Mouse (Mus musculus) sigmoid colon, adult 10 weeks (tissue): ENCODE data around the gene Dcst1. TPM values are rescaled to one million over a fixed set of nuclear protein-coding genes. Genes with fewer than 3 reads are reported as not detected.

Source experiments
- polyA plus RNA-seq: library from polyadenylated mRNA; stranded (reverse); fragments of 350-450 nt; fragmentation: Illumina TruSeq; extraction: RNeasy Lipid Tissue Mini Kit (QIAGEN cat#74804); gene quantifications from one replicate; pipeline ENCODE4 v1.2.3, GENCODE M21; 2014; ENCODE audit warnings: low read depth, low replicate concordance

Gene Dcst1
- 0.35 TPM for polyA plus RNA-seq

DNA sequence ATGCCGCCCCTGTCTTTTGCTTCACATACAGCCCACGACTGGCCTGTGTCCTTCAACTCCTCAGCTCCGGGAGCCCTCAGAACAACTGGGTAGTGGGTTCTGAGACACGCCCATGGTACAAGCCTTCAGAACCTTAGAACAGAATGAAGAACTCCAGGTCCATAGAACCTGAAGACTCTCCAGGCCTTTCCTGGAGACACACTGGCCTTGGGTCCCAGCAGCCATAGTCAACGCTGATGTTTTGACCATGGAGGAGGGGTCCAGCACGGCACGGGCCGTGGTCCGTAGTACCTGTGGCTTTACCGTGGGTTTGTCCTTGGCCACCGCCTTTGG is at the start of gene Dcst1:
Gene Dcst1, minus strand, starts transcription at position 101 of the 333 bp plus-strand sequence.

DNA sequence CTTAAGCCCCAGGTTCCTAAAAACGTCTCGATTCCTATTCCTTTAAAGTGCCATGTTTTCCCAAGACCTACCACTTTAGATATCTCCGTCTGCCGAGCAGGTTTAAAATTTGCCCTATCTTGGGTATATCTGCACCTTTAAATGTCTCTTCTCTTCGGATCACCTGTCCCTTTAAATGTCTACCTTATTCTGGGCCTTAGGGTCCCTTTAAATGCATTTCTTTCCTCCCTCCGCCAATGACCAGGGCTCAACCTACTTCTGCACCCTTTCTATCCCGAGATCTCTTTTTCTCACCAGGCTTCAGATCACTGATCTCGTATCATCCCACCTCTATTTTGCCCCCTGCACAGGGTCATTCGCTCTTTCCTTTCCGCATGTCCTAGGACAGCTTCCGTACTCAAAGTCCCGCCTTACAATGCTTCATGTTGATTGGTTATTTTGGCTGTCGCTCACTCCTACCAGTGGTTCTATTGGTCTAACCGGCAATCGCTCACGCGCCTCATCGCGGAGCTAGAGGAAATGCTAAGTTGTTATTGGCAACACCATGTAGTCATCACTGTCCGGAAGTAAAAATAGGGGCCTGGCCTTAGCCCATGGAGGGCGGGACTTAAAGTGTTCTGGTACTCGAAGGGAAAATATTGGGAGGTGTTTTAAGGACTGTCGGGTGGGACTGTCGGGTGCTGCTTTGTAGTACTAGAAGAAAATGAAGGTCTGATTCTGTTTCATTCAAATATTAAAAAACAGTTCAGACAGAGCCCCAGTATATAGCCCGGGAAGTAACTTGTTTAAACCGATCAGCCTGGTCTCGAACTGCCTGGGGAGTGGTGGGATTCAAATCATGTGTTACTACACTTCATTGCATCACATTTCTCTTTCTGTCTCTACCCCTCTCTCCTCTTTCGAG is 46.7 kb upstream of the Dcst1 start, which contains the start of gene Flad1:
Gene Flad1, minus strand, starts transcription at position 381 of the 904 bp plus-strand sequence.

DNA sequence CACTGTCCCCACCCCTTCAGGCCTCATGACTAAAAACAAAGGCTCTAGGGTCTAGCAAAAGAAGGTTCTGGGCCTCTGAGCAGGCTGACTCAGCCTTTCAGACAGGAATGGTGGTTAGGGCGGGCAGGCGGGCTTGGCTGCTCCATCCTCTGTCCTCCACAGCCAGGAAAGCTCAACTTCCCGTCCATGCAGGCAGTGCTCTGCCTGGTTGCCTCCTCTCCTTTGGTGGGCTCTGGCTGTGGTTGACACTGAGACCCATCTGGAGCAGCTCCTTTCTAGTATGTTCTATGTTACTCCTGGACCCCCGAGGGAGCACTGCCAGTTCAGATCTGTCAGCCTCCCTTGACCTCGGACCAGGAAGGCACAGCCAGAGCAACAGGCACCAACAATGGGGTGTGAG is 37.6 kb upstream of the Dcst1 start, which contains the start of gene Lenep:
Gene Lenep, minus strand, starts transcription at position 101 of the 400 bp plus-strand sequence.

DNA sequence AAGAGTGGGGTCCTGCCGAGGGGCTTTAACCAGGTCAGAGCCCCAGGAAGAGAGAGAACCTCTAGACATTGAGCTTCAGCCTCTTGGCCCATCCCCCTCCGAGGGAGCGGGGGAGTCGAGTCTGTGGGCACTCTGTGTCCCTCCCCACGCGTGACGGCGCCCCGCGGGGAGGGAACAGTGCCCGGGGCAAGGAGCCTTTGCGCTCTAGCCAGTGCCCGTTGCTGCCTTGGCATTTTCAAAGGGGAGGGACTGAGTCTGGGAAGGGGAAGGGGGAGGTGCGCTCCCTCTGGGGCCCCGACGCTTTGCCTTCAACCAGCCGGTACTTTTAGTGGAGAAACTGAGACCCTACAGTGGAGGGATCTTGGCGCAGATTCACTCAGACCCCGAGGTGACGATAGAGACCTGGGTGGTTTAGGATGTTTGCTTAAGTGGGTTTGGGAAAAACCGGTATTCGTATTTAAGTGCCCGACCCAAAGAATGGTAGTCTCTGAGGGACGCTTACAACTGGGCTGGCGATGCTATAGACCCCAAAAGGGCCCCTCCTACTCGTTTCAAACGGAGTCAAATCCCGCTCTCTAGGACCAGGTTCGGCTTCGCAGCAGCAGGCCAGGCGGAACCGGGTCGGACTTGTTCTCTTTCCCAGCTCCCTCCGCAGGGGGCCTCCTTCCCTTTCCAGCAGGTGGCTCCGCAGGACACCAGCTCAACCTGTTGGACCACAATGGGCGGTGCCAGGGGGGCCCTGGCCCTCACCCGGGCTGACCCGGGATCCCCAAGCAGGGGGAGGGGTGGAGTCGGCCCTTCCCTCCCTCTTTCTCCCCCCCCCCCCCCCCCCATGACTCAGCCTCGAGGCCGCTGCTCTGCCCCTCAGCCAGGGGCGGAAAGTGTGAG is 29.2 kb upstream of the Dcst1 start, which contains the start of gene Zbtb7b:
Gene Zbtb7b, minus strand, starts transcription at position 771 of the 888 bp plus-strand sequence.

DNA sequence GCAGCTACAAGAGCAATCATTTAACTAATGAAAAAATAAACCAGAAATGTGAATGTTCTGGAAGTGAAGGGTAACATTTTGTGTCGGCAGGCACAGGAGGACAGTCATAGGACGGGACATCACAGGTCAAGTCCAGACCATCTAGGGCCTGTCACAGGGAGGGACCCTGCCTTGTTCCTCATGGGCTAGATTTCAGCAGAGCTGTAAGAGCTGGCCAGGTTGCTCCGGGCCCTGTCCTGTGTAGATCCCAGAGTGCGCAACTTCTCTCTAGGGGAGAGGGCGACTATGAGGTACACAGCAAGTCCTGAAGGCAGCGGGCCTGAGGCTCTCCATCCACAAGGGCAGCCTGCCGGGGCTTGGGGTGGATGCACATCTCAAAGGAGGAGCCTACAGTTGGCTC is 3.4 kb downstream of the Dcst1 start, which contains the start of gene Dcst2:
Gene Dcst2, plus strand, starts transcription at position 301 of the 400 bp plus-strand sequence.

DNA sequence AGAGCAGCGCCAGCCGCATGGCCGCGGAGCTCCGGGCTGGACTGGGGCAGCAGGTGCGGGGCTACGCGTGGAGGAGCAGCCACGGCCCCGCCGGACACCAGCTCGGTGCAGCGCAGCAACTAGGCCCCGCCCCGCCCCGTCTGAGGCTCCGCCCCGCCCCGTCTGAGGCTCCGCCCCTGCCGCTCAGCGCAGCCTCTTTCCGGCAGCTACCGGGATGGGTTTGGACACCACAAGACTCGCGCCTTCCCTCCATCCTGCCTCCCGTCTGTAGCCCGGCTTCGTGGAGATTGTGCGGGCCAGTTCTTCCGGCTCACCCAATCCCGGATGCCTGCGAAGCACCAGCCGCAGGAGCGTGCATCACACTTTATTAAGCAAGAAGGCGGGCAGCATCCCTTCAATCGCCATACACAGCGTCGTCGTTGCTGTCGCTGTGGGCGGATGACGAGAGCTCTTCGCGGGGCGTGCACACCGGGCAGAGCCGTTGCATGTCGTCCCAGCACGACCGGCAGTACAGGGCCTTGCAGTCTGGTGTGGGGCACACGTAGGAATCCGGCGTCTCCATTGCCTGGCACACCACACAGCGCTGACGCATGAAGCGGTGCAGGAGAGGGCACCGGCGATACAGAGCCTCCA is 15.1 kb downstream of the Dcst1 start, which contains the start of gene Adam15:
Gene Adam15, minus strand, starts transcription at position 128 of the 633 bp plus-strand sequence.

DNA sequence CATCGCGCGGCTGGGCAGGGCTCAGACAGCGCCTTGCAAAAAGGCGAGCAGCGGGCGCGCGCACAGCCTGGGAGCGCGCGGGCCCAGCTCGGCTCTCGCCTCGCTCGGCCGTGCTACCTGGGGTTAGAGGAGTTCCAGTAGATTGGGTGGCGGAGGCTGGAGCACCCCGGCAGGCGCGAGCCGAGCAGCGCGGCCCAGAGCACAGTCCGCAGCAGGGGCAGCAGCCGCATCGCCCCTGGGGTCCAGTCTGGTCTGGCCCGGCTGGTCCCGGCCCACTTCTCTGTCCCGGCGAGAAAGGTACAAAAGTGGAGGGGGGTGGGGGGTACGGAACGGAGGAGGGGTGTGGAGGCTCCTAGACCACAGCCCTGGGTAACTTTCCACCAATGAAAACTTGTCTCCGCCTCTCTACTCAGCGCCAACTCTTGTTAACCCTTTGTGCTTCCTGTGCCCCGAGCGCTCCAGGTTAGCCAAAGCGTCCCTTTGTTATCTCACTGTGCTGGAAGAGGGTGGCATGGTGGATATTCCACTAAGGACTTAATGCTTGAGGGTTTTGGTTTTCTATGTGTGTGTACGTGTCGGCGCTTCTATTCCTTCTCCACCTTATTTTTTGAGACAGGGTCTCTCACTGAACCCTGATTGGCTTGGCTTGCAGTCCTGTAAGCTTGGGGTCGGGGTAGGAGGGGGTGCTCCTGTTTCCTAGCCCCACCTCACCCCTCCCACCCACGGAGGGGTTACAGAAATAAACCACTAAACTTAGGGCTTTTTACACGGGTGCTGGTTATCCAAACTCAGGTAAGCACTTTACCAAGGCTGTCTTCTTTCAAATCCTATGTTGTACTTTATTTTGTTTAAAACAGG is 27.1 kb downstream of the Dcst1 start, which contains the start of gene Efna4:
Gene Efna4, minus strand, starts transcription at position 308 of the 858 bp plus-strand sequence.

DNA sequence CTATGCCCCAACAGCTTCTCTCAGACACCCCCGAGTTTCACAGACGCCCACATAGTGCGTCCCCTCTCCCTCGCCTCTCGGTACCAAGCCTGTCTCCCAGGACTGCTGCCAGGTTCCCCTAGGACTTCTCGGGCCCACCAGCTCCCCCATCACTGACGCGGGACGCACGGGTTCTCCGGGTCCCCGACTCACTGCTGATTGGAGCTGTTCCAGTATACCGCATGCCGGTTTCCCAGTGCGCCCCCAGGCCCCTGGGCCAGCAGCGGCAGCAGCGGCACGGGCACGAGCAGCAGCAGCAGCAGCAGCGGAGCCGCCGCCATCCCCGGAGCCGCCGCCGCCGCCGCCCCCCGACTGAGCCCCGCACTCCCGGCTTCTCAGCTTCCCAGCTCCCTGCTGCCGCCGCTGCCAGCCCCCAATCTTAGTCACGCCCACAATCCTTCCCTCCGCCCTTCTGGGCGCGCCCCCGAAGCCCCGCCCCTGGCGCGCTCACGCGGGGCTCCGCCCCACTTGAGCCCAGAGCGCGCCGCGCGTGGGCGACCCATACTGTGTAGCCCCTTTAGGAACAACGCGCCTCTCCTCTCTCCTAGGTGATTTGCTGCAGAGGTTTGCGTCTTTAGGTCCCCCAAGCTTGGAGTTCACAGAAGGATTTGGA is 42.4 kb downstream of the Dcst1 start, which contains the start of gene Efna3:
Gene Efna3, minus strand, starts transcription at position 452 of the 652 bp plus-strand sequence.

Other genes starting within 250 kb of the Dcst1 start
- 22.4 TPM for gene Pklr, start 229.1 kb downstream of the Dcst1 start, polyA plus RNA-seq
- not detected for gene Hcn3, start 205.1 kb downstream of the Dcst1 start, polyA plus RNA-seq
- gene Clk2, start 200.5 kb downstream of the Dcst1 start, polyA plus RNA-seq: 19.0 TPM
- 10.6 TPM for gene Scamp3, start 187.8 kb downstream of the Dcst1 start, polyA plus RNA-seq
- gene Fam189b, start 182.1 kb downstream of the Dcst1 start, polyA plus RNA-seq: 0.76 TPM
- gene Gba, start 162.3 kb downstream of the Dcst1 start, polyA plus RNA-seq: 16.0 TPM
- gene Thbs3, start 150.1 kb downstream of the Dcst1 start, polyA plus RNA-seq: 1.5 TPM
- gene Mtx1, start 138.2 kb downstream of the Dcst1 start, polyA plus RNA-seq: 29.7 TPM
- 5.0 TPM for gene Muc1, start 136.2 kb downstream of the Dcst1 start, polyA plus RNA-seq
- gene Krtcap2, start 119.3 kb downstream of the Dcst1 start, polyA plus RNA-seq: 24.4 TPM
- gene Trim46, start 118.9 kb downstream of the Dcst1 start, polyA plus RNA-seq: 0.19 TPM
- gene Dpm3, start 105.9 kb downstream of the Dcst1 start, polyA plus RNA-seq: not detected
- 38.2 TPM for gene Slc50a1, start 94.7 kb downstream of the Dcst1 start, polyA plus RNA-seq
- gene Efna1, start 84.1 kb downstream of the Dcst1 start, polyA plus RNA-seq: 20.5 TPM
- not detected for gene Efna3, start 42.3 kb downstream of the Dcst1 start, polyA plus RNA-seq
- not detected for gene Efna4, start 27.2 kb downstream of the Dcst1 start, polyA plus RNA-seq
- 14.9 TPM for gene Adam15, start 15.3 kb downstream of the Dcst1 start, polyA plus RNA-seq
- gene Dcst2, start 3.3 kb downstream of the Dcst1 start, polyA plus RNA-seq: not detected
- gene Zbtb7b, start 29.5 kb upstream of the Dcst1 start, polyA plus RNA-seq: 11.5 TPM
- 2.4 TPM for gene Lenep, start 37.5 kb upstream of the Dcst1 start, polyA plus RNA-seq
- 1.6 TPM for gene Flad1, start 46.6 kb upstream of the Dcst1 start, polyA plus RNA-seq
- gene Cks1b, start 53.1 kb upstream of the Dcst1 start, polyA plus RNA-seq: 3.3 TPM
- 33.2 TPM for gene Shc1, start 53.2 kb upstream of the Dcst1 start, polyA plus RNA-seq
- gene Pygo2, start 65.0 kb upstream of the Dcst1 start, polyA plus RNA-seq: 7.7 TPM
- gene Pbxip1, start 71.5 kb upstream of the Dcst1 start, polyA plus RNA-seq: 23.5 TPM
- 1.9 TPM for gene Pmvk, start 89.3 kb upstream of the Dcst1 start, polyA plus RNA-seq
- gene Kcnn3, start 154.9 kb upstream of the Dcst1 start, polyA plus RNA-seq: 10.0 TPM